Mouse (Mus musculus): Measurements from ENCODE around the gene Dop1a. TPM values are rescaled to one million over a fixed set of nuclear protein-coding genes. Genes with fewer than 3 reads are reported as not detected.

Gene Dop1a
- polyA plus RNA-seq, 1 experiment from 2014 or later, result 28.8 TPM

GRCm38 (mm10) chr9:86514390-86514789 is 47.4 kb downstream of the Dop1a start:
- peaks cover 69% of the 10 kb centered on the region for H3K36me3 ChIP-seq
- no peaks in the 10 kb centered on the region for H3K9me3 ChIP-seq
- H3K9ac ChIP-seq, result no peak overlapping the region
- H3K4me1 ChIP-seq (replicated peaks), result no peaks in the 10 kb centered on the region
- no peak overlapping the region for H3K4me3 ChIP-seq
- H3K4me2 ChIP-seq, result no peak overlapping the region
- no peak for ATAC-seq (ENCODE audit: low read depth)
- no peak overlapping the region for H3K27ac ChIP-seq (replicated peaks)
- H3K27me3 ChIP-seq, result no peaks in the 10 kb centered on the region
- WGBS, result 92% methylated on average over 3 of the region's 3 CpGs

DNA sequence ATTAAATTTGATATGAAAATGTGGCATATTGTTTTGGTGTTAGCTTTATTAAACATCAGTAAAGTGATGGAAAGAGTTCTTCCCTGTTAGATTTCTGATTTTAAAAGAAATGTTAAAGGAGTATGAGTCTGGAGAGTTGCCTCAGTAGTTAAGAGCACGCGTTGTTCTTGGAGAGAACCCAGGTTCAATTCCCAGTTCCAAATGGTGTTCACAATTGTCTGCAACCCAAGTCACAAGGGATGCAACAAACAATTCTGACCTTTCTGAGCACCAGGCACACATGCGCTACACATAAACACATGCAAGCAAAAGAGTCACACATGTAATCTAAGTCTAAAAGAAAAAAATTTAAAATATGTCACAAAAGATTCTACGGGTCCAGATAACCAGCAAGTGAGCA is 47.8 kb downstream of the Dop1a start:
- H3K9ac ChIP-seq, result no peak overlapping the region
- H3K27ac ChIP-seq (replicated peaks), result no peak overlapping the region
- no peak overlapping the region for H3K4me2 ChIP-seq
- H3K4me3 ChIP-seq, result no peak overlapping the region
- no peaks in the 10 kb centered on the region for H3K4me1 ChIP-seq (replicated peaks)
- H3K27me3 ChIP-seq, result no peaks in the 10 kb centered on the region
- H3K9me3 ChIP-seq, result no peaks in the 10 kb centered on the region
- 98% methylated on average over 4 of the region's 4 CpGs for WGBS
- ATAC-seq (ENCODE audit: low read depth), result no peak
- H3K36me3 ChIP-seq, result peaks cover 71% of the 10 kb centered on the region

GRCm38 (mm10) chr9:86522335-86522734 is 55.4 kb downstream of the Dop1a start:
- Histone ChIP-seq H3K27ac (replicated peaks) (no peak overlapping the region), H3K4me2 (no peak overlapping the region), H3K4me1 (replicated peaks) (no peaks in the 10 kb centered on the region), H3K9ac (no peak overlapping the region), H3K36me3 (peaks cover 64% of the 10 kb centered on the region), H3K4me3 (no peak overlapping the region), H3K27me3 (no peaks in the 10 kb centered on the region), H3K9me3 (no peaks in the 10 kb centered on the region)
- ATAC-seq (ENCODE audit: low read depth), result no peak

DNA sequence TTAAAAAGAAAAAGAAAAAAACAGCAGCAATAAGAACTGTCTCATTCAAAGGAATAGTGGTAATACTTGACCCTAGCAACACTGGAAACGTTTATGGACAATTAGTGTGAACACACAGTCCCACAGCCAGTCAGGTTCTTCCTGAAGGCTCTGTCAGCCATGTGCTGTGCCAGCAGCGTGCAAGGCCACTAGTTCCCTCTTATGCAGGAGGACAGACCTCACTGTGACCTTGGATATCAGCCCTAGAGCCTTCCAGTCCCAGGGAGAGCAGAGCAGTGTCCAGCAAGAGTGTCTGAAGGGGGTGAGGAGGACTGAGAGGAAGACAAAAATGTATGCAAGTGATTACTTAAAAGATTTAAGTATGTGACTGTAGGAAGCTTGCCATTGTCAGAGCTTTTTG is 58.6 kb downstream of the Dop1a start:
- no peaks in the 10 kb centered on the region for H3K9me3 ChIP-seq
- no peaks in the 10 kb centered on the region for H3K27me3 ChIP-seq
- H3K27ac ChIP-seq (replicated peaks), result no peak overlapping the region
- peaks cover 61% of the 10 kb centered on the region for H3K36me3 ChIP-seq
- H3K9ac ChIP-seq, result no peak overlapping the region
- H3K4me2 ChIP-seq, result no peak overlapping the region
- ATAC-seq (ENCODE audit: low read depth), result no peak
- H3K4me3 ChIP-seq, result no peak overlapping the region
- WGBS, result 46% methylated on average over 2 of the region's 2 CpGs
- H3K4me1 ChIP-seq (replicated peaks), result no peaks in the 10 kb centered on the region

GRCm38 (mm10) chr9:86534071-86534470 is 67.1 kb downstream of the Dop1a start:
- Histone ChIP-seq H3K4me1 (replicated peaks) (no peaks in the 10 kb centered on the region), H3K9ac (no peak overlapping the region), H3K4me3 (no peak overlapping the region), H3K27ac (replicated peaks) (no peak overlapping the region), H3K4me2 (no peak overlapping the region), H3K9me3 (no peaks in the 10 kb centered on the region), H3K27me3 (no peaks in the 10 kb centered on the region), H3K36me3 (peaks cover 57% of the 10 kb centered on the region)
- no peak for ATAC-seq (ENCODE audit: low read depth)
- 90% methylated on average over 5 of the region's 5 CpGs for WGBS

DNA sequence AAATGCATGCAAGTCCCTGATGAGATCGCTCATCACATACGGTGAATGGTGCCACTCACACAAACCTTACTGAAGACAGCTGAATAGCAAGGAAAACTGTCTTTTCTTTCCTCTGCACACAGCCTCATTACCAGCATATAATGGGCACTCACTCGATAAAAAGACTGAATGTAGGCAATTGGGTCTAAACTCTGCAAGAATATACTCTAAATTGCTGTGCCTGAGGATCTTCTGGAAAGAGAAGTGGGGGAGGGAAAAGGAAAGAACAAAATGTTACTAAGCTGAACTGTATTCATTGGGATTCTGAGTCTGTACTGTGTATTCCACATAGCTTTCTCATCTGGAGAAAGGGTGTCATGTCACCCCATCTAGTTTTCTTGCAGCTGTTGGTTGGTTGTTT is 76.5 kb downstream of the Dop1a start:
- WGBS, result 92% methylated on average over 3 of the region's 3 CpGs
- H3K27me3 ChIP-seq, result no peaks in the 10 kb centered on the region
- no peak overlapping the region for H3K4me3 ChIP-seq
- H3K27ac ChIP-seq (replicated peaks), result no peak overlapping the region
- ATAC-seq (ENCODE audit: low read depth), result no peak
- H3K4me2 ChIP-seq, result no peak overlapping the region
- no peaks in the 10 kb centered on the region for H3K9me3 ChIP-seq
- no peaks in the 10 kb centered on the region for H3K4me1 ChIP-seq (replicated peaks)
- H3K36me3 ChIP-seq, result peaks cover 73% of the 10 kb centered on the region
- no peak overlapping the region for H3K9ac ChIP-seq

DNA sequence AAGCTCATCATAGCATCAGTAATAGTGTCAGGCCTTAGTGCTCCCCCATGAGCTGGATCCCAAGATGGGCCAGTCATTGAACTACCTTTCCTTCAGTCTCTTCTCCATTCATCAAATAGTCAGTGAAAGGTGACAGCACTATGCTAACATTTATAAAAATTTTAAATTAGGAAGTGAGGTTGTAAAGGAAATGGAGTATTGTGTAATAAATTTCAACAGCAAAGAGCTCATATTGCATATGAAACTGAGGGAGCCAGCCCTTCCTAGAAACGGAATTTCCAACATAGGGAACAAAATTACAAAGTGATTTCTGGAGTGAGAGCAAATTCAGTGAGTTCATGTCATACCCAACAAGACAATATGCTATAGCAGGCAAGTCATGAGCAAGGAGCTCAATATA is 77.6 kb downstream of the Dop1a start:
- 82% methylated on average over 1 of the region's 1 CpGs for WGBS
- peaks cover 82% of the 10 kb centered on the region for H3K36me3 ChIP-seq

DNA sequence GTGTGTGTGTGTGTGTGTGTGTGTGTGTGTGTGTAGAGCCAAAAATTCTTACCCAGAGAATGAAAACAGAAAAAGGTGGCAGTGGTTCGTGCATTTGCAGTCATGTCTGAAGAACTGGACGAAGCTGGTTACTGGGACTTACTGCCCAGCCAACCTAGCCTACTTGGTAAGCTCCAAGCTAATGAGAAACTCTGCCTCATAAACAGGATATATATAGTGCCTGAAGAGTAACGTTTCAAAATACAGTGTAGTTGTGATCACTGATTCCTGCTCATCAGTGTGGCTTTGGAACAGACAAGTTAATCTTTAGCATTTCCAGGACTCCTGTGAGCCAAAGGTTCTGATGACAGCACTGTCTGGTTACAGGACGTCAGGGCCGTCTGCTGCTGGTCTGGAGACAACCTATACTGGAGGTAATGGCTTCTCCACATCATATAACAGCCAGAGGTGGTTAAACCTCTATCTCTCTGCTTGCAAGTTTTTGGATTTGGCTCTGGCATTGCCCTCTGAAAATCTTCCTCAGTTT is 82.7 kb downstream of the Dop1a start:
- 89% methylated on average over 5 of the region's 5 CpGs for WGBS
- Histone ChIP-seq H3K4me2 (no peak overlapping the region), H3K4me3 (no peak overlapping the region), H3K9me3 (no peaks in the 10 kb centered on the region), H3K36me3 (peaks cover 81% of the 10 kb centered on the region), H3K27ac (replicated peaks) (no peak overlapping the region), H3K4me1 (replicated peaks) (no peaks in the 10 kb centered on the region), H3K9ac (no peak overlapping the region), H3K27me3 (no peaks in the 10 kb centered on the region)
- no peak for ATAC-seq (ENCODE audit: low read depth)

More for the DNA sequence above, 77.6 kb downstream of the Dop1a start:
- Histone ChIP-seq H3K9ac (no peak overlapping the region), H3K27me3 (no peaks in the 10 kb centered on the region), H3K4me3 (no peak overlapping the region), H3K27ac (replicated peaks) (no peak overlapping the region), H3K9me3 (no peaks in the 10 kb centered on the region), H3K4me1 (replicated peaks) (no peaks in the 10 kb centered on the region), H3K4me2 (no peak overlapping the region)
- ATAC-seq (ENCODE audit: low read depth), result no peak

- WGBS, result 91% methylated on average over 3 of the region's 3 CpGs
- no peaks in the 10 kb centered on the region for H3K9me3 ChIP-seq
- no peak overlapping the region for H3K4me3 ChIP-seq
- H3K4me1 ChIP-seq (replicated peaks), result no peaks in the 10 kb centered on the region
- peaks cover 79% of the 10 kb centered on the region for H3K36me3 ChIP-seq
- H3K27ac ChIP-seq (replicated peaks), result no peak overlapping the region
- no peak overlapping the region for H3K4me2 ChIP-seq
- no peak overlapping the region for H3K9ac ChIP-seq
- ATAC-seq (ENCODE audit: low read depth), result no peak
- H3K27me3 ChIP-seq, result no peaks in the 10 kb centered on the region
Measured at GRCm38 (mm10) chr9:86550717-86551116, 83.8 kb downstream of the Dop1a start.

DNA sequence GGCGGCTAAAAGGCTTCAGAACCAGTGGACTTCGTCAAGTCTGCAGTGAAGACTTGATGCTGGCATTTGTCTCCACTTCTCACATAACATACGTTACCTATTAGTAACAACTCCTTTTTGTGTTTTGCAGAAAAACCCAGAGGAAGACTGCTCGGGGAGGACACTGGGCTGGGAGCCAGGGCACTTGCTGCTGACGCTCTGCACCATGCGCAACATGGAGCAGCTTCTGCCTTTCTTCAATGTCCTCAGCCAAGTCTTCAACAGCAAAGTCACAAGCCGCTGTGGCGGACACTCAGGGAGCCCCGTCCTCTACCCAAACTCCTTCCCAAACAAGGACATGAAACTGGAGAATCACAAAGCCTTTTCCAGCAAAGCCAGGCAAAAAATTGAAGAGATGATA is 86.9 kb downstream of the Dop1a start:
- Histone ChIP-seq H3K4me2 (no peak overlapping the region), H3K4me3 (no peak overlapping the region), H3K4me1 (replicated peaks) (no peaks in the 10 kb centered on the region), H3K36me3 (peaks cover 85% of the 10 kb centered on the region), H3K9me3 (no peaks in the 10 kb centered on the region), H3K9ac (no peak overlapping the region), H3K27ac (replicated peaks) (no peak overlapping the region), H3K27me3 (no peaks in the 10 kb centered on the region)
- ATAC-seq (ENCODE audit: low read depth), result no peak
- 89% methylated on average over 9 of the region's 9 CpGs for WGBS

GRCm38 (mm10) chr9:86554641-86555040 is 87.7 kb downstream of the Dop1a start:
- Histone ChIP-seq H3K9ac (no peak overlapping the region), H3K9me3 (no peaks in the 10 kb centered on the region), H3K36me3 (peaks cover 86% of the 10 kb centered on the region), H3K27me3 (no peaks in the 10 kb centered on the region), H3K4me3 (no peak overlapping the region), H3K4me1 (replicated peaks) (no peaks in the 10 kb centered on the region), H3K4me2 (no peak overlapping the region), H3K27ac (replicated peaks) (no peak overlapping the region)
- 92% methylated on average over 4 of the region's 4 CpGs for WGBS
- no peak for ATAC-seq (ENCODE audit: low read depth)

DNA sequence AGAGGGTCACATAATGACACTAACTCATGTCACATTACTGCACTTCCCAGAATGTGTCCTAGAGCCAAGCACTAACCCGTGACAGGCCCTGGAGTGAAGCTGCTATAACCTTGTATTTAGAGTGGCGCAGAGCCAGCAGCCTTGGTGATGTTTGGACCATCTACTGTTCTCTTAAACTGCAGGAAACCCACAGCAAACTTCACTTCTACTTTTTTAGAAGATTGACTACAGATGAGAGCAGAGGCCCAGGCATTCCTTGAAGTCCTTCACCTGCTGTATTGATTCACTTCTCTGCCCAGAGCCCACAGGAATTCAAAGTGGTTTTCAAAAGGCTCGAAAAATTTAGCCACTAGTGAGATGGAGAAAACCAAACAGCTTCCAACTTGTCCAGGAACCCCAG is 93.6 kb downstream of the Dop1a start:
- H3K4me3 ChIP-seq, result no peak overlapping the region
- no peak overlapping the region for H3K27ac ChIP-seq (replicated peaks)
- H3K27me3 ChIP-seq, result no peaks in the 10 kb centered on the region
- H3K9ac ChIP-seq, result no peak overlapping the region
- H3K4me1 ChIP-seq (replicated peaks), result no peaks in the 10 kb centered on the region
- ATAC-seq (ENCODE audit: low read depth), result no peak
- WGBS, result 82% methylated on average over 3 of the region's 3 CpGs
- H3K36me3 ChIP-seq, result peaks cover 91% of the 10 kb centered on the region
- no peaks in the 10 kb centered on the region for H3K9me3 ChIP-seq
- H3K4me2 ChIP-seq, result no peak overlapping the region

DNA sequence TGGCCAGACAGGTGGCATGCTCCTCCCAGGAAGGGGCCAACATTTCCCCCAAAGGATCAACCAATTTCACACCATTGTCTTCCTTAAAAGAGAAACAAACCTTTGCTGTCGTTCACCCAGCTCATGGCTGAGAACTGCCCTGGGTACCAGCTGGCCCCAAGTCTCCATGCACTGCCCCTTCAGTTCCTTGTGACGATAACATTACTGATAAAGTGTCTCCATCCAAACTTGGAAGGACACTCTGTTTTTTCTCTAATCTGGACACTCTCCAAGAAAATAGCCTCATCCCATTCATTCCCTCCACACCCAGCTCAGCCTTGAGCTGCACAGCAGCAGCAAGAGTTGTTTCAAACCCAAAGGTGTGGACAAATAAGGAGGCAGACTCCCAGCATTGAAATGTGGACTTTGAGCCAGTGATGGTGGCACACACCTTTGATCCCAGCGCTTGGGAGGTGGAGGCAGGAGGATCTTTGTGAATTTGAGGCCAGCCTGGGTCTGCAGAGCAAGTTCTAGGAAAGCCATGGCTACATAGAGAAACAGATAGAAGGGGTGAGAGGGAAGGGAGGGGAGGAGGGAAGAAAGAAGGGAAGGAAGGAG is 102.5 kb downstream of the Dop1a start:
- no peak overlapping the region for H3K27ac ChIP-seq (replicated peaks)
- 81% methylated on average over 3 of the region's 3 CpGs for WGBS
- no peak for ATAC-seq (ENCODE audit: low read depth)
- peaks cover 21% of the 10 kb centered on the region for H3K4me1 ChIP-seq (replicated peaks)
- no peak overlapping the region for H3K9ac ChIP-seq
- no peak overlapping the region for H3K4me3 ChIP-seq
- H3K36me3 ChIP-seq, result peaks cover 49% of the 10 kb centered on the region
- H3K27me3 ChIP-seq, result no peaks in the 10 kb centered on the region
- no peak overlapping the region for H3K4me2 ChIP-seq
- no peaks in the 10 kb centered on the region for H3K9me3 ChIP-seq

Measured in neural tube, embryonic 13.5 days (tissue).